Mouse (Mus musculus) cortical plate, adult 2 months (tissue): ENCODE results near the gene Eps15l1.

Experiments used
- CTCF ChIP-seq: fragments of 200-500 bp; IDR thresholded peaks from 2 replicates; pipeline ENCODE4 v1.5.1; 2011; ENCODE audit warnings: mild to moderate bottlenecking, control low read depth, low read length; ENCODE audit not compliant: insufficient read depth; ENCODE audit errors: extremely low read depth
- POLR2A ChIP-seq: fragments of 200-500 bp; IDR thresholded peaks from 2 replicates; pipeline ENCODE4 v1.6.1; 2011; ENCODE audit warnings: mild to moderate bottlenecking, low read length, control low read depth; ENCODE audit not compliant: insufficient read depth; ENCODE audit errors: extremely low read depth

DNA sequence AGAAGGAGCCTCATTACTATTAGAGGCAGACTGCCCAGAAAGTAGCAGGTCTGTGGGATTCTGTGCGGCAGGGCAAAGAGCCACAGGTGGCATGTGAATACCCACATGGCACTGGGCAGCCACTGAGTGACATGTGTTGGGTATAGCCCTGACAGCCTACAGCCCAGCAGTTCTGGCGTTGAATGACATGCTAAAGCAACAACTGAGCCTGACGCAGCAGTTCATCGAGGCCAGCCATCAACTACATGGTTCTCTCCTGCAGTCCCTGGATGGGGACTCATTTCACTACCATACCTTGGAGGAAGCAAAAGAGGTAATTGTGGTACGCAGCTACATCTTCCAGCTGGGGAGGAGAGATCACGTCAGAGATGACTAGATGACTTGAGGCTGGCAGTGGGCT, 37.2 kb upstream of the Eps15l1 start:
- no peak for TF ChIP-seq POLR2A
- TF ChIP-seq CTCF, result no peak
